Mouse (Mus musculus) stomach, embryonic 15.5 days (tissue): ENCODE results near the gene Psmd14. TPM values are rescaled to one million over a fixed set of nuclear protein-coding genes. Genes with fewer than 3 reads are reported as not detected.

Experiments used
- ATAC-seq: fragments of 200-750 bp; cut with Nextera tagmentation; 2 replicates; pipeline ENCODE4 v1.8.0; 2017; ENCODE audit warnings: low read depth, moderate number of reproducible peaks, moderate TSS enrichment; ENCODE audit not compliant: insufficient read depth, low FRiP score
- H3K27ac ChIP-seq: fragments of 300-500 bp; sonication (generic); 2 replicates; pipeline ENCODE4 v1.5.1; 2015; ENCODE audit warnings: mild to moderate bottlenecking, inconsistent platforms
- H3K27me3 ChIP-seq: fragments of 300-500 bp; sonication (generic); replicated peaks from 2 replicates; pipeline ENCODE4 v1.6.1; 2015; ENCODE audit warnings: inconsistent platforms
- H3K36me3 ChIP-seq: fragments of 300-500 bp; sonication (generic); 2 replicates; pipeline ENCODE4 v1.6.1; 2015; ENCODE audit warnings: inconsistent platforms
- H3K4me1 ChIP-seq: fragments of 300-500 bp; sonication (generic); 2 replicates; pipeline ENCODE4 v1.6.1; 2015; ENCODE audit warnings: inconsistent platforms
- H3K4me2 ChIP-seq: fragments of 300-500 bp; sonication (generic); 2 replicates; pipeline ENCODE4 v1.6.1; 2015; ENCODE audit warnings: mild to moderate bottlenecking, inconsistent platforms
- H3K4me3 ChIP-seq: fragments of 300-500 bp; sonication (generic); replicated peaks from 2 replicates; pipeline ENCODE4 v1.5.1; 2015; ENCODE audit warnings: inconsistent platforms
- H3K9ac ChIP-seq: fragments of 300-500 bp; sonication (generic); 2 replicates; pipeline ENCODE4 v1.6.1; 2015; ENCODE audit warnings: inconsistent platforms
- H3K9me3 ChIP-seq: fragments of 300-500 bp; sonication (generic); 2 replicates; pipeline ENCODE4 v1.6.1; 2016; ENCODE audit warnings: inconsistent platforms
- WGBS: fragments of 180-500 bp; shearing (Covaris S2); methylation state at CpG from one replicate; pipeline ENCODE4 v1.1.7; 2015; 5-methylcytosine and 5-hydroxymethylcytosine counted together
- polyA plus RNA-seq: library from polyadenylated mRNA; unstranded; fragments of >200 nt; fragmentation: Nextera tagmentation; extraction: Ambion mirVana; gene quantifications from 2 replicates; pipeline ENCODE4 v1.2.1, GENCODE M21; 2015

Psmd14 gene
- 171 and 180 TPM in 2 replicates for polyA plus RNA-seq

GRCm38 (mm10) chr2:61711108-61712040, at the start of gene Psmd14:
Gene Psmd14 (plus strand): TSS chr2:61711694.
- WGBS: 6% methylated on average over 41 of the region's 52 CpGs
- H3K4me3 ChIP-seq: peak within 1 kb of the TSS; percentile 94
- peak within 1 kb of the TSS; percentile 59 for H3K4me2 ChIP-seq
- H3K27ac ChIP-seq: peak within 1 kb of the TSS; percentile 91
- H3K9ac ChIP-seq: peak within 1 kb of the TSS; percentile 72
- peak; percentile 96 for ATAC-seq
- H3K4me1 ChIP-seq: peaks cover 5% of the 10 kb centered on the region
- no peaks in the 10 kb centered on the region for H3K9me3 ChIP-seq
- no peaks in the 10 kb centered on the region for H3K36me3 ChIP-seq
- H3K27me3 ChIP-seq: no peaks in the 10 kb centered on the region

DNA sequence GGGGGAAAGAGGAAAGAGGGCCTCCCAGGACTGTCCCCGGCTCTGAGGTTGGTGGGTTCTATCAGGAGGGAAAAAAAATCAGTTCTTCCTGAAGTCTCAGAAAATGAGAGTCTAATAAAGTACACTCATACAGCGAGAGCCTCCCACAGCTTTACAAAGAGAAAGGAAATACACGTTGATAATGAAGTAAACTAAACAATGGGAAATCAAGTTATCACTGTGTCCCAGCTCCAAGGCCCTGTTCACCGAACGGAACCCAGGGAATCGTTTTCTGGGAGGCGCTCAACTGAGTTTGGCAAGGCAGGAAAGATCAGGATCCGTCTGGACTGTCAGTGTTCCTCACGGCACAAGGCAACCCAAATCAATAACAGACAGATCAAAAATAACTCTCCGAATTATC, 48.7 kb upstream of the Psmd14 start:
- Histone ChIP-seq H3K27me3 (no peaks in the 10 kb centered on the region), H3K9me3 (no peaks in the 10 kb centered on the region), H3K4me2 (no peak overlapping the region), H3K27ac (no peak overlapping the region), H3K4me3 (no peak overlapping the region), H3K9ac (no peak overlapping the region), H3K36me3 (no peaks in the 10 kb centered on the region), H3K4me1 (no peaks in the 10 kb centered on the region)
- 75% methylated on average over 10 of the region's 10 CpGs for WGBS
- ATAC-seq: no peak

DNA sequence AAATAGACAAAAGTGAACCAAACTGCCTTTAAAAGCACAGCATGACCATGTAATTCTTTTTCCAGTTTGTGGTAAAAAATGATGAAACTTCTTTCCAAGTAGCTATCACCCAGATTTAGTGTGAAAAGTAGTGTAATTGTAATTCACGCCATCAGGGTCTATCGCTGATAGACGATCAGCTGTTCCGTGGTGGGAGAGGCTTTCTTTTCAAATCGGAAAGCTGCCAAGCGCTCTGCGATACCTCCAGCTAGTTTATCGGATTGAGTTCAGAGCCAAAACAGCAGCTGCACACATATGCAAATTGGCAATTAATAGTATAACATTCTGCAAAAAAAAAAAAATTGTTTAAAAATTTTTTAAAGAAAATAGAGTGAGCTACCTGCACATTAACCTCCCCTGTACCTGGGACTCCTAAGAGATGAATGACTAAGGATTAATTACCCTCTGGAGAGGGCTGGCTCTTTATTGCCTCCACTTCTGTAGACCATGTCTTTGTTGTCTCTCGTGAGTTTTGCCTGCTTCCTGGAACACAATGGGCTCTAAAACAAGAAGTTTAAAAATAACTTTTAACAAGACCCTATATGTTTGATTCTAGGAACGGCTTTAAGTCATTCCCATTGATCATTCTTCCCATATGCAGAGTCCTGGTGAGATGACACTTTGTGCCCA, 47.8 kb upstream of the Psmd14 start:
- H3K36me3 ChIP-seq: no peaks in the 10 kb centered on the region
- no peak overlapping the region for H3K27ac ChIP-seq
- no peaks in the 10 kb centered on the region for H3K27me3 ChIP-seq
- 70% methylated on average over 10 of the region's 10 CpGs for WGBS
- H3K4me1 ChIP-seq: no peaks in the 10 kb centered on the region
- no peak for ATAC-seq
- H3K4me3 ChIP-seq: no peak overlapping the region
- H3K9ac ChIP-seq: no peak overlapping the region
- H3K4me2 ChIP-seq: no peak overlapping the region
- no peaks in the 10 kb centered on the region for H3K9me3 ChIP-seq

- 87% methylated on average over 7 of the region's 7 CpGs for WGBS
- Histone ChIP-seq H3K4me2 (no peak overlapping the region), H3K9ac (no peak overlapping the region), H3K27ac (no peak overlapping the region), H3K36me3 (no peaks in the 10 kb centered on the region), H3K27me3 (no peaks in the 10 kb centered on the region), H3K9me3 (no peaks in the 10 kb centered on the region), H3K4me3 (no peak overlapping the region), H3K4me1 (no peaks in the 10 kb centered on the region)
- ATAC-seq: no peak
Observed at GRCm38 (mm10) chr2:61667420-61667819, 44.1 kb upstream of the Psmd14 start.

DNA sequence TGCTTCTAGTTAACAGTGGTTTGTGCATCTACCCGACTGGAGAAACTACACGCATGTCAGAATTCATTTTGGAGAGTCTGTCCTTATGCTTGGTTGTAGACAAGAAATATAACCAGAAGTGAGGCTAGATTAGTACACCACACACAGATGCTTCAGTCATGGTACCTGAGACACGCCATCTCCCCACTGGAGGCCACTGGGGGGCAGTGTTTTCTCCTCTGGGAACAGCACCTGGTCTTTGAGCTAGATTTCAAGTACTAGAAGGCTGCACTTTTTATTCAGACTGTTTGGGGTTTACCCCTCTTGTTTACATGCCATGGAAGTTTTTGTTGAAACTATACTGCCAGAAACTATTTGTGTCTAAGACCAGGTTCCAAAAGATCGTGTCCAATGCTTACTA, 43.2 kb upstream of the Psmd14 start:
- Histone ChIP-seq H3K9ac (no peak overlapping the region), H3K27me3 (no peaks in the 10 kb centered on the region), H3K4me1 (no peaks in the 10 kb centered on the region), H3K36me3 (no peaks in the 10 kb centered on the region), H3K27ac (no peak overlapping the region), H3K4me2 (no peak overlapping the region), H3K9me3 (no peaks in the 10 kb centered on the region), H3K4me3 (no peak overlapping the region)
- ATAC-seq: no peak
- 23% methylated on average over 4 of the region's 4 CpGs for WGBS

DNA sequence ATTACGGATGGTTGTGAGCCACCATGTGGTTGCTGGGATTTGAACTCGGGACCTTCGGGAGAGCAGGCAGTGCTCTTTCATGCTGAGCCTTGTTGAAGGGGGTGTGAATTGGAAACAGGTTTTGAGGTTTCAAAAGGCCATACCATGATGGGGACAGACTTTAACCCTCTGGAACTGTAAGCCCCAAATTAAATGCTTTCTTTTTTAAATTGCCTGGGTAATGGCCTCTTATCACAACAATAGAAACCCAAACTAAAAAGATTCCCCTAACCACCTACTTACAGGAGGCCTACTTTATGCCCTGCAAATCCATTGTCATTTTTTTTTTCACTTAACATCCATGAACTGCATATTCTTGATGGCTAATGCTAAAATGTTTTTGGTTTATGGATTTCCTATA, 36.9 kb upstream of the Psmd14 start:
- ATAC-seq: no peak
- 96% methylated on average over 3 of the region's 3 CpGs for WGBS
- Histone ChIP-seq H3K27me3 (no peaks in the 10 kb centered on the region), H3K9ac (no peak overlapping the region), H3K4me3 (no peak overlapping the region), H3K4me2 (no peak overlapping the region), H3K4me1 (no peaks in the 10 kb centered on the region), H3K36me3 (no peaks in the 10 kb centered on the region), H3K9me3 (no peaks in the 10 kb centered on the region), H3K27ac (no peak overlapping the region)

DNA sequence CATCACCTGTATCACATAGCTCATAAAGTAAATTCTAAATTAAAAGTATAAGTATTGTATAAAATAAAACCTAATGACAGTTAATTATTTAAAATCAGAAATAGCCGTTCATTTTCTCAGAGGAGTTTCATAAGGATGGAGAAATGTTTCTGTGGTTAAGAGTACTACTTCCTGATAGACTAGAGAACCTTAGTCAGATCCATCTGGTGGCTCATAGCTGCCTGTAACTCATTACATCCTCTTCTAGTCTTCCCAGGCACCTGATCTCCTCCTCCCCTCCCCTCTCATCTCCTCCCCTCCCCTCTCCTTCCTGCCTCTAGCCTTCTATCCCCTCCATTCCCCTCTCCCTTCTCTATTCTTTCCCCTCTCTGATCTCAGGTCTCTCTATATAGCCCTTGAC, 29.9 kb upstream of the Psmd14 start:
- Histone ChIP-seq H3K36me3 (no peaks in the 10 kb centered on the region), H3K4me1 (no peaks in the 10 kb centered on the region), H3K4me3 (no peak overlapping the region), H3K27ac (no peak overlapping the region), H3K27me3 (no peaks in the 10 kb centered on the region), H3K9me3 (no peaks in the 10 kb centered on the region), H3K4me2 (no peak overlapping the region), H3K9ac (no peak overlapping the region)
- 84% methylated on average over 1 of the region's 1 CpGs for WGBS
- no peak for ATAC-seq

DNA sequence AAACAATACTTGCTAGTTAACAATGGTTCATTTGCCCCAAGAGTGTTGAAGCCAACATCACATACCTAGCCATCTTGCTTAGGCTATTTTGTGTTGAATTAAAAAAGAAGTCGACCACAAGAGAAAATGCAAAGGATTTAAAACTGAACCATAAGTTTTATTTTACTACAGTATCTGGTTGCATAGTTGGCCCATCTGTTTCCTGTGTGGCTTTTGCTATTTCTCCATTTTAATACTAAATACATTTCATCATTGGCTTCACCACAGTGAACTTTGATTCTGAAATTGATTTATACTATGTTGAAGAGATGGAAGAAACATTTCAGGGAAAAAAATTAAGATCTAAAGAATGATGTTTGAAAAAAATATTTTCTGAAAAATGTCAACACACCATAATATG, 25.0 kb upstream of the Psmd14 start:
- 73% methylated on average over 1 of the region's 1 CpGs for WGBS
- Histone ChIP-seq H3K4me2 (no peak overlapping the region), H3K9me3 (no peaks in the 10 kb centered on the region), H3K4me1 (no peaks in the 10 kb centered on the region), H3K4me3 (no peak overlapping the region), H3K36me3 (no peaks in the 10 kb centered on the region), H3K27me3 (no peaks in the 10 kb centered on the region), H3K9ac (no peak overlapping the region), H3K27ac (no peak overlapping the region)
- no peak for ATAC-seq

DNA sequence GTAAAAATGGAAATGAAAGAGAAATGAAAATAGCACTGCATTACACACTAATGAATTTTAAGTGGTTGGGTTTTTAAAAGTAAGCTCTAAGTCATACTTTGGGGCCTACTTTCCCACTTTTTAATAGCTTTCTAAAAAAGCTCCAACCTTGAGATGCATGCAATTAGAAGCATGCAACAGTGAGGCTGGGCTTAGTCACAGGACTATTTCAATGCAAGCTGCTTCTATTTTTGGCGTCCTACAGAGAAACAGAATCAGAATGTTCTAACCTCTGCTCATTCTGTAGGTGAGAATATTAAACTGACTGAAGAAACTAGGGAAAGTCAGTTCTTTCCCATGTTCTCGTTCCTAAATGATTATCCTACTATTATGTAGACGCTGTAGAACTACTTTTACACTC, 22.4 kb upstream of the Psmd14 start:
- H3K4me2 ChIP-seq: no peak overlapping the region
- H3K9me3 ChIP-seq: no peaks in the 10 kb centered on the region
- ATAC-seq: no peak
- H3K4me3 ChIP-seq: no peak overlapping the region
- no peak overlapping the region for H3K9ac ChIP-seq
- no peaks in the 10 kb centered on the region for H3K36me3 ChIP-seq
- H3K27me3 ChIP-seq: no peaks in the 10 kb centered on the region
- WGBS: 86% methylated on average over 3 of the region's 3 CpGs
- H3K27ac ChIP-seq: no peak overlapping the region
- H3K4me1 ChIP-seq: no peaks in the 10 kb centered on the region

GRCm38 (mm10) chr2:61709570-61709969, 1.9 kb upstream of the Psmd14 start:
- no peak overlapping the region for H3K4me2 ChIP-seq
- no peaks in the 10 kb centered on the region for H3K36me3 ChIP-seq
- no peak for ATAC-seq
- no peak overlapping the region for H3K9ac ChIP-seq
- peaks cover 5% of the 10 kb centered on the region for H3K4me1 ChIP-seq
- H3K27ac ChIP-seq: no peak overlapping the region
- H3K27me3 ChIP-seq: no peaks in the 10 kb centered on the region
- no peaks in the 10 kb centered on the region for H3K9me3 ChIP-seq
- 86% methylated on average over 3 of the region's 3 CpGs for WGBS
- no peak overlapping the region for H3K4me3 ChIP-seq

DNA sequence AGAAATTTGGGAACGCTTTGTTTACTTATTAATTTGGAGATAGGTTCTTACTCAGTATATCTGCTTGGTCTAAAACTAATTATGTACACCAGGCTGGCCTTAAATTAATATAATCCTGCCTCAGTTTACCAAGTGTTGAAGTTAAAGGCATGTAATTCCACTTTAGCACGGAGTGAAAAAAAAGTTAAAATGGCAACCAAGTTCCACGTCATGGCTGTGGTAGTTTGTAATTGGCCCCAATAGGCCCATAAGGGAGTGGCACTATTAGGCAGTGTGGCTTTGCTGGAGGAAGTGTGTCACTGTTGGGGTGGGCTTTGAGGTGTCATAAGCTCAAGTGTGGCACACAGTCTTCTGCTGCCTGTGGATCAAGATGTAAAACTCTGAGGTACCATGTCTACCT, 1.0 kb downstream of the Psmd14 start:
- ATAC-seq: no peak
- Histone ChIP-seq H3K4me3 (peak overlapping the region; percentile 94), H3K4me1 (peaks cover 5% of the 10 kb centered on the region), H3K36me3 (no peaks in the 10 kb centered on the region), H3K4me2 (peak overlapping the region; percentile 59), H3K9ac (no peak overlapping the region), H3K9me3 (no peaks in the 10 kb centered on the region), H3K27ac (no peak overlapping the region), H3K27me3 (no peaks in the 10 kb centered on the region)
- WGBS: 46% methylated on average over 3 of the region's 3 CpGs

- Histone ChIP-seq H3K4me3 (no peak overlapping the region), H3K9ac (no peak overlapping the region), H3K4me2 (no peak overlapping the region), H3K9me3 (no peaks in the 10 kb centered on the region), H3K27me3 (no peaks in the 10 kb centered on the region), H3K4me1 (no peaks in the 10 kb centered on the region), H3K27ac (no peak overlapping the region), H3K36me3 (no peaks in the 10 kb centered on the region)
- no peak for ATAC-seq
- 77% methylated on average over 4 of the region's 4 CpGs for WGBS
Observed at GRCm38 (mm10) chr2:61722401-61722982, 11.0 kb downstream of the Psmd14 start.
